Mouse (Mus musculus): ENCODE data around the gene Mthfd1.

GRCm38 (mm10) chr12:76271516-76271915 lies 16.4 kb downstream of the Mthfd1 start:
- TF ChIP-seq USF1 (IDR thresholded peaks at IDR 0.05; ENCODE audit: low read depth) = no peak
- no peak for TF ChIP-seq CTCF (IDR thresholded peaks at IDR 0.05; ENCODE audit: control insufficient read depth, insufficient read depth, insufficient read length)
- TF ChIP-seq MAX (IDR thresholded peaks at IDR 0.05) = no peak
- TF ChIP-seq CEBPB (IDR thresholded peaks at IDR 0.05; ENCODE audit: low read depth) = no peak
- TF ChIP-seq MYOD1 (IDR thresholded peaks at IDR 0.05; ENCODE audit: control insufficient read depth, insufficient read length, low read depth) = no peak
- no peak for TF ChIP-seq FOSL1 (IDR thresholded peaks at IDR 0.05; ENCODE audit: insufficient read depth, low read length, poor library complexity, severe bottlenecking)
